Mouse (Mus musculus) C2C12 (cell line): ENCODE results near the gene Arsa.

Experiments
- CEBPB ChIP-seq: IDR thresholded peaks from one replicate; pipeline ENCODE4 v1.6.1; 2011; ENCODE audit warnings: low read depth, mild to moderate bottlenecking, control low read depth, moderate library complexity
- CTCF ChIP-seq: IDR thresholded peaks from one replicate; pipeline ENCODE4 v1.5.1; 2011; ENCODE audit not compliant: control insufficient read depth, insufficient read depth, insufficient read length
- FOSL1 ChIP-seq: IDR thresholded peaks from one replicate; pipeline ENCODE4 v1.8.0; 2011; ENCODE audit warnings: mild to moderate bottlenecking, low read length; ENCODE audit not compliant: poor library complexity, insufficient read depth, severe bottlenecking
- MAX ChIP-seq: IDR thresholded peaks from one replicate; pipeline ENCODE4 v1.6.1; 2011; ENCODE audit warnings: mild to moderate bottlenecking, control low read depth
- MYOD1 ChIP-seq: IDR thresholded peaks from one replicate; pipeline ENCODE4 v1.6.1; 2011; ENCODE audit warnings: low read depth; ENCODE audit not compliant: control insufficient read depth, insufficient read length
- MYOG ChIP-seq: IDR thresholded peaks from one replicate; pipeline ENCODE4 v1.6.1; 2011; ENCODE audit not compliant: control insufficient read depth, insufficient read length; ENCODE audit errors: extremely low read depth
- USF1 ChIP-seq: IDR thresholded peaks from one replicate; pipeline ENCODE4 v1.6.1; 2011; ENCODE audit warnings: low read depth, mild to moderate bottlenecking, control low read depth, moderate library complexity

GRCm38 (mm10) chr15:89496841-89497240, 19.6 kb upstream of the Arsa start:
- TF ChIP-seq CTCF (no peak), CEBPB (no peak), USF1 (no peak), MYOG (no peak), FOSL1 (no peak), MAX (no peak), MYOD1 (no peak)
